Mouse (Mus musculus) gastrocnemius, adult 8-10 months (tissue): ENCODE measurements at regions not wholly inside any gene's neighbourhood (a gene's known extent, or its start where the extent isn't known, plus 50 kb on each side); places are given as distances from the start of the nearest gene placed in this dataset.

ENCODE experiments used
- DNase-seq, 2 experiments: peaks; one replicate each; pipeline ENCODE4 v3.0.0; 2022; ENCODE audit warnings: low spot score in 2 of 2

- no peak for DNase-seq
Measured at GRCm38 (mm10) chr4:62888736-62889135, 76.6 kb upstream of the Zfp618 start.

GRCm38 (mm10) chr4:62889708-62890107 is 75.7 kb upstream of the Zfp618 start:
- no peak for DNase-seq

- no peak for DNase-seq
Measured at GRCm38 (mm10) chr4:62890588-62891580, 74.5 kb upstream of the Zfp618 start.

GRCm38 (mm10) chr4:62912891-62913290 is 52.5 kb upstream of the Zfp618 start:
- no peak for DNase-seq
